In genomic region chr1:183320708-183321107, GRCm38 (mm10) we compare ENCODE assay signal across 19 mouse cellular contexts. TPM values are rescaled to one million over a fixed set of nuclear protein-coding genes. Genes with fewer than 3 reads are reported as not detected.
DNase-seq lines count a peak whose midpoint lies in the region; ATAC-seq and TF ChIP-seq lines count a peak whose summit lies in the region.
"Had no signal": no experiment of that assay in that cellular context is flagged by ENCODE, and none has a peak within 500 bp of the region (broad histone marks: within the 10 kb centered on the region; RNA-seq: fewer than 3 reads in every experiment).

No protein-coding gene starts in this region.

- no peak overlapping the region for H3K9ac ChIP-seq in MEL (ENCODE audit: control insufficient read depth, low read depth, low read length, poor library complexity, severe bottlenecking)
- H3K9ac ChIP-seq: embryonic facial prominence, embryonic 12.5 days; hindbrain, embryonic 14.5 days; midbrain, embryonic 12.5 days had no signal

- H3K27ac ChIP-seq in MEL (ENCODE audit: control insufficient read depth, low read depth, low read length): peak overlapping the region; percentile 68
- H3K27ac ChIP-seq in embryonic fibroblast, embryonic 13.5 days (ENCODE audit: insufficient read depth, low read length): peak overlapping the region; percentile 47; the same call in 1 of the 2 replicates
- H3K27ac ChIP-seq: embryonic facial prominence, embryonic 12.5 days; gastrocnemius, adult 2 months; hindbrain, embryonic 14.5 days; midbrain, embryonic 12.5 days had no signal

- no peak for TF ChIP-seq POLR2A in MEL (IDR thresholded peaks at IDR 0.05; ENCODE audit: control insufficient read depth in 1 of 2, insufficient read depth in 1 of 2, low read depth in 1 of 2, low read length in 2 of 2, poor library complexity in 1 of 2)
- TF ChIP-seq POLR2A in embryonic fibroblast, embryonic 13.5 days (IDR thresholded peaks at IDR 0.05; ENCODE audit: low read depth, low read length): no peak

- H3K79me2 ChIP-seq in MEL (ENCODE audit: control insufficient read depth, insufficient read depth, low read length, poor library complexity): no peaks in the 10 kb centered on the region

- no peaks in the 10 kb centered on the region for H3K27me3 ChIP-seq in MEL (ENCODE audit: control insufficient read depth in 1 of 2, insufficient read depth in 2 of 2, low read length in 2 of 2)
- H3K27me3 ChIP-seq: embryonic facial prominence, embryonic 12.5 days; midbrain, embryonic 12.5 days had no signal

- no peak for TF ChIP-seq RAD21 in MEL (IDR thresholded peaks at IDR 0.05; ENCODE audit: low read depth, low read length)

- H3K4me1 ChIP-seq in MEL (ENCODE audit: control insufficient read depth in 1 of 2, insufficient read depth in 2 of 2, low read length in 2 of 2): peaks cover 6 to 15% of the 10 kb centered on the region in 2 experiments
- no peaks in the 10 kb centered on the region for H3K4me1 ChIP-seq in embryonic fibroblast, embryonic 13.5 days (ENCODE audit: control insufficient read depth, insufficient read depth, low read length)
- H3K4me1 ChIP-seq: embryonic facial prominence, embryonic 12.5 days; midbrain, embryonic 12.5 days had no signal

- ATAC-seq in monocyte, adult 5-6 weeks (replicated peaks; ENCODE audit: insufficient number of reproducible peaks, low FRiP score, low TSS enrichment, poor library complexity, severe bottlenecking): peak; percentile 53
- ATAC-seq: forebrain, embryonic 16.5 days had no signal

- TF ChIP-seq CTCF in MEL (IDR thresholded peaks at IDR 0.05 in 2 of 3, conservative IDR thresholded peaks at IDR 0.05 in 1 of 3; ENCODE audit: control insufficient read depth in 1 of 3, insufficient read depth in 1 of 3, low read depth in 2 of 3, low read length in 3 of 3, poor library complexity in 1 of 3, severe bottlenecking in 1 of 3): no peak
- TF ChIP-seq CTCF in embryonic fibroblast, embryonic 13.5 days (IDR thresholded peaks at IDR 0.05; ENCODE audit: borderline replicate concordance, insufficient read depth, low read length): no peak

- H3K4me3 ChIP-seq in MEL (ENCODE audit: control insufficient read depth in 1 of 2, insufficient read depth in 1 of 2, low read depth in 2 of 2, low read length in 2 of 2): no peak overlapping the region
- H3K4me3 ChIP-seq in embryonic fibroblast, embryonic 13.5 days (ENCODE audit: insufficient read depth, low read length): no peak overlapping the region
- H3K4me3 ChIP-seq: embryonic facial prominence, embryonic 12.5 days; gastrocnemius, adult 2 months; midbrain, embryonic 12.5 days had no signal

- TF ChIP-seq EP300 in MEL (IDR thresholded peaks at IDR 0.05; ENCODE audit: low read depth in 1 of 2, low read length in 2 of 2): peak; percentile 76 to 90

- peak; percentile 13 for DNase-seq in 3T3-L1 (ENCODE audit: low read depth, low spot score)
- peak; percentile 70 for DNase-seq in MEL (ENCODE audit: low read depth, low spot score)
- DNase-seq in gastrocnemius, postnatal 10 days: no peak
- DNase-seq in frontal cortex, postnatal 14 days (ENCODE audit: low spot score in 2 of 2): no peak
- no peak for DNase-seq in ovary, postnatal 10 days (ENCODE audit: low spot score)
- DNase-seq: cerebellum, adult 9-10 months; gastrocnemius, adult 2 months; heart, postnatal 14 days; kidney, adult 8-10 months; kidney, postnatal 14 days; left cerebral cortex, postnatal 4 days; lung, adult 2 months; right cerebral cortex, postnatal 25 days had no signal

- H3K9me3 ChIP-seq in MEL (replicated peaks; ENCODE audit: insufficient read depth, low read length): no peaks in the 10 kb centered on the region
- H3K9me3 ChIP-seq: embryonic facial prominence, embryonic 12.5 days had no signal

- H3K36me3 ChIP-seq in MEL (ENCODE audit: control insufficient read depth in 1 of 2, insufficient read depth in 2 of 2, low read length in 2 of 2): peaks cover 22 to 26% of the 10 kb centered on the region in 2 experiments

TF ChIP-seq in MEL, 35 proteins besides CTCF, POLR2A, EP300 and RAD21:
- TF ChIP-seq HCFC1 (IDR thresholded peaks at IDR 0.05; ENCODE audit: low read depth, low read length): no peak
- TF ChIP-seq SIN3A (IDR thresholded peaks at IDR 0.05; ENCODE audit: low read length): peak; percentile 83
- TF ChIP-seq ELF1 (IDR thresholded peaks at IDR 0.05; ENCODE audit: low read depth, low read length): 0 out of 2 replicates have a peak, but pooled peaks have one; percentile 32
- TF ChIP-seq MAX (IDR thresholded peaks at IDR 0.05; ENCODE audit: low read length): no peak
- no peak for TF ChIP-seq KAT2A (conservative IDR thresholded peaks at IDR 0.05; ENCODE audit: low read depth, low read length)
- TF ChIP-seq POLR2AphosphoS2 (IDR thresholded peaks at IDR 0.05; ENCODE audit: low read length): no peak
- no peak for TF ChIP-seq CHD2 (IDR thresholded peaks at IDR 0.05; ENCODE audit: low read length)
- no peak for TF ChIP-seq ZNF384 (IDR thresholded peaks at IDR 0.05; ENCODE audit: low read depth, low read length)
- no peak for TF ChIP-seq JUND (IDR thresholded peaks at IDR 0.05; ENCODE audit: low read depth, low read length)
- TF ChIP-seq USF1 (IDR thresholded peaks at IDR 0.05; ENCODE audit: low read depth, low read length): no peak
- 0 out of 2 replicates have a peak, but pooled peaks have one; percentile 43 for TF ChIP-seq MEF2A (IDR thresholded peaks at IDR 0.05; ENCODE audit: extremely low read depth, insufficient replicate concordance, low read depth, low read length, poor library complexity, severe bottlenecking)
- no peak for TF ChIP-seq MAZ (IDR thresholded peaks at IDR 0.05; ENCODE audit: low read depth, low read length)
- no peak for TF ChIP-seq CHD1 (IDR thresholded peaks at IDR 0.05; ENCODE audit: low read depth, low read length)
- no peak for TF ChIP-seq UBTF (IDR thresholded peaks at IDR 0.05; ENCODE audit: borderline replicate concordance, insufficient read depth, low read depth, low read length)
- TF ChIP-seq ZKSCAN1 (IDR thresholded peaks at IDR 0.05; ENCODE audit: low read depth, low read length): no peak
- TF ChIP-seq ZMIZ1 (IDR thresholded peaks at IDR 0.05; ENCODE audit: low read depth, low read length): no peak
- TF ChIP-seq TBP (IDR thresholded peaks at IDR 0.05; ENCODE audit: low read depth, low read length): no peak
- peak; percentile 48; the same call in 1 of the 2 replicates for TF ChIP-seq MXI1 (IDR thresholded peaks at IDR 0.05; ENCODE audit: low read depth, low read length)
- peak; percentile 80 for TF ChIP-seq TCF12 (IDR thresholded peaks at IDR 0.05; ENCODE audit: low read depth, low read length)
- no peak; the same call in 1 of the 2 replicates for TF ChIP-seq BHLHE40 (IDR thresholded peaks at IDR 0.05; ENCODE audit: borderline replicate concordance, low read depth, low read length)
- no peak for TF ChIP-seq TAL1 (IDR thresholded peaks at IDR 0.05; ENCODE audit: low read length)
- no peak for TF ChIP-seq USF2 (IDR thresholded peaks at IDR 0.05; ENCODE audit: borderline replicate concordance in 1 of 2, insufficient read depth in 1 of 2, low read depth in 1 of 2, low read length in 2 of 2)
- TF ChIP-seq MYC (IDR thresholded peaks at IDR 0.05; ENCODE audit: low read depth, low read length): no peak
- TF ChIP-seq GABPA (IDR thresholded peaks at IDR 0.05; ENCODE audit: low read depth, low read length): no peak
- peak; percentile 99 for TF ChIP-seq ETS1 (IDR thresholded peaks at IDR 0.05; ENCODE audit: low read depth, low read length)
- TF ChIP-seq NRF1 (IDR thresholded peaks at IDR 0.05; ENCODE audit: insufficient read depth, low read depth, low read length, poor library complexity, severe bottlenecking): no peak
- no peak for TF ChIP-seq POLR2AphosphoS5 (IDR thresholded peaks at IDR 0.05; ENCODE audit: borderline replicate concordance, low read depth, low read length)
- no peak for TF ChIP-seq E2F4 (IDR thresholded peaks at IDR 0.05; ENCODE audit: borderline replicate concordance, low read depth, low read length)
- no peak for TF ChIP-seq ZC3H11A (IDR thresholded peaks at IDR 0.05; ENCODE audit: low read depth, low read length)
- peak; percentile 82 for TF ChIP-seq GATA1 (IDR thresholded peaks at IDR 0.05; ENCODE audit: low read depth, low read length)
- TF ChIP-seq MYB (IDR thresholded peaks at IDR 0.05; ENCODE audit: low read depth, low read length): peak; percentile 85
- peak; percentile 85; the same call in 1 of the 2 replicates for TF ChIP-seq RCOR1 (IDR thresholded peaks at IDR 0.05; ENCODE audit: low read depth, low read length)
- TF ChIP-seq SMC3 (IDR thresholded peaks at IDR 0.05; ENCODE audit: low read depth, low read length): no peak
- TF ChIP-seq MAFK (IDR thresholded peaks at IDR 0.05; ENCODE audit: borderline replicate concordance, low read depth, low read length): no peak
- no peak for TF ChIP-seq NELFE (IDR thresholded peaks at IDR 0.05; ENCODE audit: low read depth, low read length)

RNA-seq across cellular contexts. Expression of gene Brox, which starts 23.6 kb away (rescaled TPM):
- 22.9 and 28.4 TPM in 2 replicates for total RNA-seq in MEL (2012; rRNA removed)
- polyA plus RNA-seq in MEL (2012; ENCODE audit: insufficient read depth in 1 of 2, insufficient read length in 2 of 2, low read depth in 1 of 2, low replicate concordance in 2 of 2, missing spikeins in 1 of 2): 100 to 1,000 TPM in 1 of 2 experiments, 10 to 100 TPM in 1; 25.4 to 145 TPM
- polyA plus RNA-seq in embryonic fibroblast, embryonic 13.5 days (2011; ENCODE audit: insufficient read length, low read depth, missing spikeins): 63.2 and 63.5 TPM in 2 replicates
- total RNA-seq in monocyte, adult 5-6 weeks (2017): 67.0 to 80.6 TPM (median 72.1 TPM) in 3 replicates
- 10 to 100 TPM; 27.0 to 31.5 TPM for total RNA-seq in gastrocnemius, postnatal 10 days (2021)

RNA-seq across cellular contexts. Expression of gene Aida, which starts 24.3 kb away (rescaled TPM):
- total RNA-seq in MEL (2012; rRNA removed): 17.7 and 21.5 TPM in 2 replicates
- 10 to 100 TPM in 1 of 2 experiments, not detected in 1; 36.0 TPM for polyA plus RNA-seq in MEL (2012; ENCODE audit: insufficient read depth in 1 of 2, insufficient read length in 2 of 2, low read depth in 1 of 2, low replicate concordance in 2 of 2, missing spikeins in 1 of 2)
- polyA plus RNA-seq in embryonic fibroblast, embryonic 13.5 days (2011; ENCODE audit: insufficient read length, low read depth, missing spikeins): 138 and 159 TPM in 2 replicates
- total RNA-seq in monocyte, adult 5-6 weeks (2017): 84.3 to 93.7 TPM (median 84.8 TPM) in 3 replicates
- 10 to 100 TPM; 32.6 to 38.6 TPM for total RNA-seq in gastrocnemius, postnatal 10 days (2021)

RNA-seq across cellular contexts. Expression of gene Mia3, which starts 48.6 kb away (rescaled TPM):
- 46.9 and 47.6 TPM in 2 replicates for total RNA-seq in MEL (2012; rRNA removed)
- polyA plus RNA-seq in MEL (2012; ENCODE audit: insufficient read depth in 1 of 2, insufficient read length in 2 of 2, low read depth in 1 of 2, low replicate concordance in 2 of 2, missing spikeins in 1 of 2): 10 to 100 TPM in 1 of 2 experiments, not detected in 1; 50.1 TPM
- 314 and 343 TPM in 2 replicates for polyA plus RNA-seq in embryonic fibroblast, embryonic 13.5 days (2011; ENCODE audit: insufficient read length, low read depth, missing spikeins)
- 152 to 289 TPM (median 253 TPM) in 3 replicates for total RNA-seq in monocyte, adult 5-6 weeks (2017)
- 100 to 1,000 TPM; 105 to 133 TPM for total RNA-seq in gastrocnemius, postnatal 10 days (2021)

Comparison
In these comparisons a context has a peak if more than half of its experiments do, and no peak if none do; other contexts are left out.
1. DNase-seq: peak in 3T3-L1 (single experiment) and MEL (single experiment); none in gastrocnemius, postnatal 10 days (single experiment), frontal cortex, postnatal 14 days (0 of 2) and ovary, postnatal 10 days (single experiment).